Mouse (Mus musculus) embryonic fibroblast, embryonic 13.5 days (primary cell): Measurements from ENCODE around the gene Sept5.

Source experiments
- CTCF ChIP-seq: IDR thresholded peaks from 2 replicates; pipeline ENCODE4 v1.5.1; 2011; ENCODE audit warnings: mild to moderate bottlenecking, control low read depth, low read length, moderate library complexity, borderline replicate concordance; ENCODE audit not compliant: insufficient read depth
- POLR2A ChIP-seq: IDR thresholded peaks from 2 replicates; pipeline ENCODE4 v1.6.1; 2011; ENCODE audit warnings: low read depth, mild to moderate bottlenecking, control low read depth, low read length, moderate library complexity

DNA sequence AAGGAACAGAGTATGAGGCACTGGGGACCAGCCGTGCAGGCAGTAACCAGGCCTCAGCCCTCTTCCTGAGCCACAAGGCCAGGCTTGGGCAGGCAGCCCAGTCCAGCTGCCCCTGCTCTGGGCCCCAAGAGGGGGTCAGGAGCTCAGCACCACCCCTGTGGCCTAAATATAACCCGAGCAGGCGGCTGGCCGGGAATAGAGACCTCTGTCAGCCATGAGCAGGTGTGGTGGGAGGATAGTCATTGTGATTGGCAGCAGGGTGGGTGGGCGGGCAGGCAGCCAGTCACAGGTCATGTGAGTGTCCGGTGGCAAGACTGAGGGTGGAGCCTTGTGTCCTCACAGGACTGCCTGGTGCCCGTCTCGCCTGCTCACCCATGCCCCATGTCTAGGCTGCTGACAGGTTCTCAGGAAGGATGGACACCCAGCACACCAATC is 25.5 kb downstream of the Sept5 start:
- TF ChIP-seq CTCF (no peak), POLR2A (no peak)
